ENCODE assay signal across 27 mouse cellular contexts in the genomic region with DNA sequence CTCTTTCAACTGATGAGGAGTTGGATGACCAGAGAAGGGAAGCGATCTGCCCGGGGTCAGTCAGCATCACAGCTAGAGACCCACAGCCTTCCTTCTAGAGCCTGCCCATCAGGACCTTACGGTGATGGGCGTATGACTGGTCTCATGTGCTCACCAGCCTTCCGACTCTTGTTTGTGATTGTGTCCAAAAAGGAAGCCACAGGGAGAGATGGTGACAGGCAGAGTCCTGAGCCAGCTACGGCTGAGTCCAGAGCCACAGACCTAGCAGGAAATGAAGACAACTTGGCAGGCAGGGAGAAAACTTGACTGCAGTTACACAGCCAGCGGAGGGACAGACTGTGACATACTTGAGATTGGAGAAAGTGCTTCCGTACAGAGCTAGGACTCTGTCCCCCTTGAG.
DNase-seq lines count a peak whose midpoint lies in the region; ATAC-seq and TF ChIP-seq lines count a peak whose summit lies in the region.
"Had no signal": no experiment of that assay in that cellular context is flagged by ENCODE, and none has a peak within 500 bp of the region (broad histone marks: within the 10 kb centered on the region; RNA-seq: fewer than 3 reads in every experiment).

No protein-coding gene starts in this region.

- TF ChIP-seq CTCF in liver, adult 2 months (IDR thresholded peaks at IDR 0.05; ENCODE audit: low read depth, low read length): no peak

- no peaks in the 10 kb centered on the region for H3K79me2 ChIP-seq in liver, adult 2 months (ENCODE audit: control insufficient read depth, insufficient read depth, low read length)

- H3K4me3 ChIP-seq in heart, embryonic 16.5 days (ENCODE audit: low read length): no peak overlapping the region
- H3K4me3 ChIP-seq in liver, adult 2 months (ENCODE audit: insufficient read depth, low read depth, low read length): no peak overlapping the region
- no peak overlapping the region for H3K4me3 ChIP-seq in liver, embryonic 12.5 days
- H3K4me3 ChIP-seq: embryonic facial prominence, embryonic 13.5 days; erythroblast, embryonic 14.5 days; forebrain, embryonic 12.5 days; hindbrain, embryonic 15.5 days; limb, embryonic 12.5 days; myocyte; neural tube, embryonic 13.5 days had no signal

- H3K4me2 ChIP-seq in heart, embryonic 16.5 days (ENCODE audit: low read depth, low read length): no peak overlapping the region
- H3K4me2 ChIP-seq in liver, embryonic 12.5 days: no peak overlapping the region
- H3K4me2 ChIP-seq: embryonic facial prominence, embryonic 13.5 days; forebrain, embryonic 12.5 days; hindbrain, embryonic 15.5 days; limb, embryonic 12.5 days; neural tube, embryonic 13.5 days had no signal

- no peak for DNase-seq in heart, postnatal 14 days
- no peak for DNase-seq in liver, adult 2 months (ENCODE audit: extremely low read depth, low read depth, low spot score)
- peak; percentile 32 for DNase-seq in testis, postnatal 10 days (ENCODE audit: low spot score)
- no peak for DNase-seq in testis, postnatal 14 days (ENCODE audit: low spot score)
- no peak for DNase-seq in spleen, adult 12 weeks (ENCODE audit: low spot score)
- DNase-seq: adrenal gland, postnatal 10 days; cerebellum, adult 8-10 months; cerebellum, postnatal 36 days; embryo, embryonic 11 days; gastrocnemius, postnatal 36 days; retina, postnatal 1 day; right cerebral cortex, postnatal 25 days; thymus, adult 18-20 months; thymus, postnatal 36 days had no signal

- TF ChIP-seq POLR2A in liver, adult 2 months (IDR thresholded peaks at IDR 0.05; ENCODE audit: extremely low read depth, insufficient read depth, low read length): no peak

- H3K9me3 ChIP-seq in heart, embryonic 16.5 days (replicated peaks; ENCODE audit: control insufficient read depth, low read length): peaks cover 5% of the 10 kb centered on the region
- H3K9me3 ChIP-seq in liver, embryonic 12.5 days (replicated peaks): no peaks in the 10 kb centered on the region; the same call in 1 of the 2 replicates
- H3K9me3 ChIP-seq: forebrain, embryonic 12.5 days; hindbrain, embryonic 15.5 days; neural tube, embryonic 13.5 days had no signal

- no peaks in the 10 kb centered on the region for H3K36me3 ChIP-seq in heart, embryonic 16.5 days (ENCODE audit: control insufficient read depth, insufficient read depth)
- H3K36me3 ChIP-seq in liver, adult 2 months (ENCODE audit: control insufficient read depth, insufficient read depth, low read length): no peaks in the 10 kb centered on the region
- H3K36me3 ChIP-seq in liver, embryonic 12.5 days: no peaks in the 10 kb centered on the region
- H3K36me3 ChIP-seq: embryonic facial prominence, embryonic 13.5 days; forebrain, embryonic 12.5 days; hindbrain, embryonic 15.5 days; limb, embryonic 12.5 days; neural tube, embryonic 13.5 days had no signal

- peaks cover 3% of the 10 kb centered on the region; the same call in 1 of the 2 replicates for H3K27me3 ChIP-seq in heart, embryonic 16.5 days (ENCODE audit: control insufficient read depth, insufficient read depth, low read length)
- H3K27me3 ChIP-seq in liver, adult 2 months (ENCODE audit: control insufficient read depth, insufficient read depth, low read length): no peaks in the 10 kb centered on the region
- no peaks in the 10 kb centered on the region; the same call in 1 of the 2 replicates for H3K27me3 ChIP-seq in liver, embryonic 12.5 days (replicated peaks)
- H3K27me3 ChIP-seq: embryonic facial prominence, embryonic 13.5 days; forebrain, embryonic 12.5 days; hindbrain, embryonic 15.5 days; limb, embryonic 12.5 days; neural tube, embryonic 13.5 days had no signal

- ATAC-seq in heart, embryonic 16.5 days (replicated peaks; ENCODE audit: extremely low read depth, insufficient read depth, low FRiP score): 0 out of 2 replicates have a peak, but pooled peaks have one; percentile 32
- no peak for ATAC-seq in liver, embryonic 12.5 days
- ATAC-seq: activated CD4-positive, CD25-positive, alpha-beta regulatory T cell, adult 4 months; midbrain, embryonic 16.5 days had no signal

- 68% methylated on average over 8 of the region's 8 CpGs for WGBS in heart, embryonic 16.5 days
- 82% methylated on average over 8 of the region's 8 CpGs for WGBS in liver, adult 2 months
- WGBS in liver, embryonic 12.5 days (ENCODE audit: insufficient replicate concordance): 50% methylated on average over 8 of the region's 8 CpGs

- no peak overlapping the region for H3K27ac ChIP-seq in heart, embryonic 16.5 days (ENCODE audit: low read length)
- H3K27ac ChIP-seq in liver, adult 2 months (replicated peaks; ENCODE audit: insufficient read depth, low read depth, low read length): peak overlapping the region; percentile 26; the same call in 1 of the 2 replicates
- H3K27ac ChIP-seq in liver, embryonic 12.5 days: no peak overlapping the region
- H3K27ac ChIP-seq: embryonic facial prominence, embryonic 13.5 days; forebrain, embryonic 12.5 days; hindbrain, embryonic 15.5 days; limb, embryonic 12.5 days; liver, embryonic 14.5 days; macrophage; neural tube, embryonic 13.5 days had no signal

- intact Hi-C loops in heart, postnatal 14 days (cut with DNase I): no loop called here

- no peak overlapping the region for H3K9ac ChIP-seq in heart, embryonic 16.5 days (ENCODE audit: low read length)
- no peak overlapping the region for H3K9ac ChIP-seq in liver, adult 2 months (ENCODE audit: low read depth, low read length)
- H3K9ac ChIP-seq in liver, embryonic 12.5 days: no peak overlapping the region
- H3K9ac ChIP-seq: embryonic facial prominence, embryonic 13.5 days; forebrain, embryonic 12.5 days; hindbrain, embryonic 15.5 days; limb, embryonic 12.5 days; liver, embryonic 14.5 days; neural tube, embryonic 13.5 days had no signal

- H3K4me1 ChIP-seq in heart, embryonic 16.5 days (ENCODE audit: control insufficient read depth, insufficient read depth, low read length): no peaks in the 10 kb centered on the region
- no peaks in the 10 kb centered on the region for H3K4me1 ChIP-seq in liver, adult 2 months (ENCODE audit: control insufficient read depth, insufficient read depth, low read length)
- peaks cover 8% of the 10 kb centered on the region; the same call in 1 of the 2 replicates for H3K4me1 ChIP-seq in liver, embryonic 12.5 days
